Mouse (Mus musculus): ENCODE measurements around the gene Bag1.

- TF ChIP-seq CTCF (IDR thresholded peaks at IDR 0.05) (peak; percentile 19; the same call in 1 of the 2 replicates), POLR2A (IDR thresholded peaks at IDR 0.05; ENCODE audit: insufficient read depth, low read depth, low read length) (no peak), EP300 (IDR thresholded peaks at IDR 0.05; ENCODE audit: insufficient read depth, low read depth, low read length) (no peak)
These were observed 52.4 kb downstream of the Bag1 start for GRCm38 (mm10) chr4:40895646-40896045.
